Mouse (Mus musculus) kidney, adult 2 months (tissue): ENCODE measurements around the gene Dld.

Experiments
- CTCF ChIP-seq: fragments of 200-500 bp; conservative IDR thresholded peaks from 2 replicates; pipeline ENCODE4 v1.5.1; 2011; ENCODE audit warnings: low read depth, mild to moderate bottlenecking, control low read depth, low read length, moderate library complexity, mixed read lengths; ENCODE audit not compliant: insufficient read depth, insufficient read length
- POLR2A ChIP-seq: fragments of 200-500 bp; IDR thresholded peaks from one replicate; pipeline ENCODE4 v1.6.1; 2011; ENCODE audit warnings: low read depth, low read length, control low read depth

DNA sequence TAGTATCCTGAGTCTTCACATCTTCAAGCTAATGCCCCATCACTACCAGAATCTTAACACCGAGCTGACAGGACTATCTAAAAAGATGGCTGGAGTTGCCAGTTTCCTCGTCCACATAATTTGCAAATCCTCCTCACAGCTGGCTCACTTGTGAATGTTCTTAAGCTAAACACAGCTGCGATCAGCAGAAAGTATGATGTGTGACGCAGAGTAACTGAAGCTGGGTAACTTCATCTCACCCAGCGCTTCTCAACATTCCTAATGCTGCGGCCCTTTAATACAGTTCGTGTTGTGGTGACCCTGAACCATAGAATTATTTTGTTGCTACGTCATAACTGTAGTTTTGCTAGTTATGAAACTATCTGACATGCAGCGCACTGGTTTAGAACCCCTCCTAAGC, 24.1 kb downstream of the Dld start:
- TF ChIP-seq POLR2A (no peak), CTCF (no peak)
